Mouse (Mus musculus) forebrain, postnatal 0 days (tissue): ENCODE data around the gene Abi3bp. TPM values are rescaled to one million over a fixed set of nuclear protein-coding genes. Genes with fewer than 3 reads are reported as not detected.

Source experiments
- ATAC-seq: fragments of 200-750 bp; cut with Nextera tagmentation; 2 replicates; pipeline ENCODE4 v1.8.0; 2017; ENCODE audit warnings: mild to moderate bottlenecking, moderate library complexity
- DNase-seq: peaks from one replicate; pipeline ENCODE4 v3.0.0-alpha.2; 2015
- H3K27ac ChIP-seq: fragments of 300-500 bp; sonication (generic); 2 replicates; pipeline ENCODE4 v1.5.1; 2014; ENCODE audit warnings: low read depth, mild to moderate bottlenecking, antibody characterized with exemption, low read length, moderate library complexity, mixed read lengths
- H3K27me3 ChIP-seq: fragments of 300-500 bp; sonication (generic); 2 replicates; pipeline ENCODE4 v1.6.1; 2014; ENCODE audit warnings: mild to moderate bottlenecking, low read length, mixed read lengths; ENCODE audit not compliant: insufficient read depth
- H3K36me3 ChIP-seq: fragments of 300-500 bp; sonication (generic); 2 replicates; pipeline ENCODE4 v1.6.1; 2014; ENCODE audit warnings: mild to moderate bottlenecking, moderate library complexity; ENCODE audit not compliant: insufficient read depth
- H3K4me1 ChIP-seq: fragments of 300-500 bp; sonication (generic); 2 replicates; pipeline ENCODE4 v1.6.1; 2014; ENCODE audit warnings: antibody characterized with exemption; ENCODE audit not compliant: insufficient read depth
- H3K4me2 ChIP-seq: fragments of 300-500 bp; sonication (generic); 2 replicates; pipeline ENCODE4 v1.6.1; 2014; ENCODE audit warnings: low read depth, mild to moderate bottlenecking, moderate library complexity
- H3K4me3 ChIP-seq: fragments of 300-500 bp; sonication (generic); 2 replicates; pipeline ENCODE4 v1.5.1; 2014; ENCODE audit warnings: low read depth, low read length, mixed read lengths
- H3K9ac ChIP-seq: fragments of 300-500 bp; sonication (generic); 2 replicates; pipeline ENCODE4 v1.6.1; 2014; ENCODE audit warnings: mild to moderate bottlenecking
- H3K9me3 ChIP-seq: fragments of 300-500 bp; sonication (generic); 2 replicates; pipeline ENCODE4 v1.6.1; 2016; ENCODE audit warnings: low read length
- CTCF ChIP-seq: sonication (generic); IDR thresholded peaks from 2 replicates; pipeline ENCODE4 v1.5.1; 2016; ENCODE audit warnings: antibody characterized with exemption, control low read depth, low read depth
- WGBS: fragments of 180-500 bp; shearing (Covaris S2); extraction: QIAGEN DNeasy Blood & Tissue Kit; methylation state at CpG from one replicate; pipeline ENCODE4 v1.1.7; 2014; 5-methylcytosine and 5-hydroxymethylcytosine counted together
- polyA plus RNA-seq: library from polyadenylated mRNA; unstranded; fragments of >200 nt; fragmentation: Nextera tagmentation; extraction: Ambion mirVana; gene quantifications from 2 replicates; pipeline ENCODE4 v1.2.1, GENCODE M21; 2015
- total RNA-seq: library from RNA; depleted of rRNA; stranded (reverse); fragments of >200 nt; gene quantifications from 2 replicates; pipeline ENCODE4 v1.2.3, GENCODE M21; 2014

The Abi3bp gene
- total and polyA plus RNA-seq, 2 experiments from 2014 or later, result 0.64 to 1.2 TPM

DNA sequence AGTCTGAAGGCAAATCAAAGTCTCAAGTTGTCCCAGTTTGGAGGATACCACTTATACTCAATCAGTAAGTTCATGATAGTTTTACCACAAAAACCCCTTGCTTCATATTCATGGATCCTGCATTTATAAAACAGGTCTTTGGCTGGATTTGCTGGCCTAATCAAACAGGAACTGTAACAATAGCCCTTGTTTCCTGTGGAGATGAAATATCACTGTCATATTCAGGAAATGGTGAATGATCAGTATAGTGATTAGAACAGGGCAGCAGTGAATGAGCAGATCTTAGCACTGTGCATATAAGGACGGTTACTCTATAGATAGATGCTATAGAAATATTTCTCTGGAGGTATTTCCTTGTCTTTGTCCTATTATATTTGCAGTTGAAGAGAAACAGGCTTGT, 25.8 kb upstream of the Abi3bp start:
- Histone ChIP-seq H3K36me3 (no peaks in the 10 kb centered on the region), H3K9ac (no peak overlapping the region), H3K4me1 (no peaks in the 10 kb centered on the region), H3K4me2 (no peak overlapping the region), H3K9me3 (0 out of 2 replicates have a peak, but pooled peaks cover 6% of the 10 kb centered on the region), H3K27ac (no peak overlapping the region), H3K4me3 (no peak overlapping the region), H3K27me3 (no peaks in the 10 kb centered on the region)
- no peak for TF ChIP-seq CTCF
- WGBS, result 84% methylated on average over 1 of the region's 1 CpGs
- ATAC-seq (no peak), DNase-seq (no peak)

DNA sequence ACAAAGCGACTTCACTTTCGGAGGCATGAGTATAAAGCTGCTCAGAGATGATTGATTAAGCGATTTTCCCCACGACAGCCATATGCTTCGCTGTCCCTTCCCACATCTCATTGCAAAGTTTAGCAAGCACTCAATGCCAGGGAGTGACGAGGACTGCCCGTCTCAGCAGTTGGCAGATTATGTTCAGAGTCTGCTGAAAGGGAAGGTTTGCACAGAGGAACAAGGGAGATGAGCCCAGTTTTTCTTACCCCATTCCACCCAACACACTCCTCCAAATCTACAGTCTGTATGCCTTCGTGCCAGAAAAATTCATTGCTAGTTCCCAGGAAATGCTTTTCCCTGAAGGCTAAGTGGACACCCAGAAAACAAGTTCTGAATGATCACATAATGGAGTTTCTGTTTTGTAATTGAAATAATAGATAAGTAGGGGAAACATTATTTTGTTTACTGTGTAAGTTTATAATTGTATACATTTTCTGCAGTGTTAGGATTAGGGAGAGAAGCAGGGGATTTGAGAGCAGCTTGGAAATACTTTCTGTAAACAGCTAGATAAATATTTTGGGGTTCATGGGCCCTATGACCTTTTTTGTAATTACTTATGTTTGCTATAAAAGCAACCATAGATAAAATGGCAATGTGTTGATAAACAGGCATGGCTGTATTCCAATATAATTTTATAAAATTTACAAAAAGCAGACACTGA, 19.5 kb upstream of the Abi3bp start:
- Histone ChIP-seq H3K9me3 (no peaks in the 10 kb centered on the region), H3K9ac (no peak overlapping the region), H3K27me3 (no peaks in the 10 kb centered on the region), H3K27ac (no peak overlapping the region), H3K36me3 (no peaks in the 10 kb centered on the region), H3K4me2 (no peak overlapping the region), H3K4me3 (no peak overlapping the region), H3K4me1 (no peaks in the 10 kb centered on the region)
- DNase-seq (peak; percentile 16), ATAC-seq (peak; percentile 65; the same call in 1 of the 2 replicates)
- no peak for TF ChIP-seq CTCF
- WGBS, result 56% methylated on average over 8 of the region's 8 CpGs

DNA sequence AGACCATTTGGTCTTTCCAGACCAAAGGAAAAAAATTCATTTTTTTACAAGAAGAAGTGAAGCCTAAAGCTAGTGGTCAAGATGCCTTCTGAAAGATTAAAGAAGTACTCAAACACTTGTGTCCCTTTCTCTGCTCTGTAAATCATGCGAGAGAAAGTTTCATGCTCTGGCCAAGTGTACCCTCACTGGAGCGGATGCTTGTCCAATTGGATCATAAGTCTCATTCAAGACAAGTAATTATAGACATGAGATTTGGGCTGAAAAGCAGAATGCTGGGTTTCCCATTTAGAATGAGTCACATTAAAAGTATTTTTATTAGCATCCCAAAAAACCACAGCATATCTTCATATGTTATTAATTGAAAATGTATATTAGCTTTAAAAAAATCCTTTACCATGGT, 4.5 kb upstream of the Abi3bp start:
- no peak for TF ChIP-seq CTCF
- Histone ChIP-seq H3K27me3 (no peaks in the 10 kb centered on the region), H3K4me1 (no peaks in the 10 kb centered on the region), H3K27ac (no peak overlapping the region), H3K36me3 (no peaks in the 10 kb centered on the region), H3K9me3 (no peaks in the 10 kb centered on the region), H3K4me3 (no peak overlapping the region), H3K4me2 (no peak overlapping the region), H3K9ac (no peak overlapping the region)
- DNase-seq (no peak), ATAC-seq (no peak)
- WGBS, result 92% methylated on average over 2 of the region's 2 CpGs

DNA sequence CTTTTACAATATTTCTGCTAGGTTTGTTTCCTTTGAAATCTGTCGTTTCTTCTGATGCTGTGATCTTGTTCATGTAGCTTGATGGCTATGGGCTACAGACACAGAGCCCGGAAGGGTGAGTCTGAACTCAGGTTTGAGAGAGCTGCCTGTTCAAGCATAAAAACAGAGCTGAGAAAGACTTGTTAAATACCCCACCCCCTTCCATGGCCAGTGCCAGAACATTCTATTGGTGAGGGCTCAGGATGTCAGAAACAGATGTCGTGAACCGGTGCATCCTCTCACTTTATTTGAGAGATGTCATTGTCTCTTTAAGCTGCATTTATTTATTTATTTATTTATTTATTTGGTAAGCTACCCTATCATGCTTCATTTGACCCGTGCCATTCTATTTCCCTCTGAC, 2.0 kb upstream of the Abi3bp start:
- DNase-seq (no peak), ATAC-seq (no peak)
- TF ChIP-seq CTCF, result no peak
- Histone ChIP-seq H3K4me3 (no peak overlapping the region), H3K27ac (no peak overlapping the region), H3K9ac (no peak overlapping the region), H3K4me2 (no peak overlapping the region), H3K36me3 (no peaks in the 10 kb centered on the region), H3K27me3 (no peaks in the 10 kb centered on the region), H3K9me3 (no peaks in the 10 kb centered on the region), H3K4me1 (no peaks in the 10 kb centered on the region)
- WGBS, result 68% methylated on average over 5 of the region's 5 CpGs

DNA sequence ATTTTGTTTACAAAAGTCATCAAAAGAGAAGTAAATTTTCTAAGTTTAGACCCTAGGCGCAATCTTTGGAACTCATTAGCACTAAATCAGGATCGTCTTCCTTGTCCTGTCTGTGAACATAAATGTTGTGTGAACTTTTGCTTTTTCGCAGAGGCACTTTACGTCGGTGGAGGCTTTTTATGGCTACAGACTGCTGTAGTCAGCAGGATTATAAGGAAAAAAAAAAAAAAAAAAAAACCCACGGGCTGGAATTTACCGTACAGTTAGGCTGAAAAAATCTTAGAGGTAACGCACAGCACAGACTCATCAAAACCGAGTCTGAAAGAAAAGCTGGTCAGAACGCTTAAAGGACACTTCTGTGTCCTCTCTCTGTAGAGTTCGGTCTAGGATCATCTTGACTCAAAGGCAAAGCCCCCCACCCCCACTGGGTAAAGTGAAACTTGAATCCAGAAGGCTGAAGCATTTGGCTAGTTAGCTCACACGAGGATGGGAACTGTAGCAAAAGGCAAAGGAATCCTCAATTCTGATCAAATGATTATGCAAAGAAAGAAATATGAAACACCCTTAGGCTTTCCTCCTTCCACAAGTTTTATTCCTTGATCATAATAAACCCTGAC, 1.0 kb downstream of the Abi3bp start:
- Histone ChIP-seq H3K9me3 (no peaks in the 10 kb centered on the region), H3K4me3 (no peak overlapping the region), H3K4me1 (no peaks in the 10 kb centered on the region), H3K4me2 (no peak overlapping the region), H3K9ac (no peak overlapping the region), H3K27me3 (no peaks in the 10 kb centered on the region), H3K27ac (no peak overlapping the region), H3K36me3 (no peaks in the 10 kb centered on the region)
- no peak for TF ChIP-seq CTCF
- WGBS, result 45% methylated on average over 12 of the region's 12 CpGs
- DNase-seq (no peak), ATAC-seq (no peak)

DNA sequence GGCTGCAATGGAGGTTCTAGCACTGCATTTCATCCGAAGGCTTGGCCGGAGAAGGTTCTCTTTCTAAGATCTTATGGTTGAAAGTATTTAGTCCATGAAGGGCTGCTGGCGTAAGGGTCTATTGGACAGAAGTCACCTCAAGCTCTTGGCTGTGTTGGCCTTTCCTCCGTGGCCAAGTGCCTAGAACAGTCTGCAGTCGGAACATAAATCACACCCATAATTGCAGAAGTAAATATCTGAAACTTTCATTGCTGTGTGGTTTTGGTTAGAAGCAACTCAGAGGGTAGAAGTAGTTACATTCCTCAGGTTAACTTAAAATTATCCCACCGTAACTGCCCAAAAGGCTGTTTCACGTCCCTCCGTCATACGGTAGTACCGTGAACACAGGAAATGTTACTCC, 5.8 kb downstream of the Abi3bp start:
- H3K27me3 ChIP-seq, result no peaks in the 10 kb centered on the region
- DNase-seq, result no peak
- H3K9me3 ChIP-seq, result no peaks in the 10 kb centered on the region
- no peaks in the 10 kb centered on the region for H3K36me3 ChIP-seq
- no peaks in the 10 kb centered on the region; the same call in 1 of the 2 replicates for H3K4me1 ChIP-seq
- H3K9ac ChIP-seq, result no peak overlapping the region
- ATAC-seq, result no peak
- no peak overlapping the region for H3K4me3 ChIP-seq
- TF ChIP-seq CTCF, result no peak
- H3K27ac ChIP-seq, result no peak overlapping the region
- H3K4me2 ChIP-seq, result no peak overlapping the region
- WGBS, result 94% methylated on average over 10 of the region's 10 CpGs

DNA sequence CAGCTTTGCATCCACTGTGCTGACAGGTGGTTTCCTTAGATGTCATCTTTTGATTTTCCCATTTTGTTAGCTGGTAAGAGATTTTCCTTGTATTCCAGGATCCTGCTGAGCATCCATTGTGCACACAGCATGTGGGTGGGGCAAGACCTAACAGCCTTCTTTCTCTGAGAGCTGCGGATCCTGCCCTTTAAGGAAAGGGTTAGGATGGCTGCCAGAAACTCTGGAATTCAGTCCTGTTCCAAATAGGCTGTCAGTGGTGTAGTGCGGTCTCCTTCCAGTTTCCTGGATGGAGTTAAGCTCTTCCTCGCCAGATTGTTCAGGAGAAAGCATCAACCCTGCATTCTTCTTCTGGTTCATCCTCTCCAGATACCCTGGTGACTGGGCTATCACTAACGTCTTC, 8.8 kb downstream of the Abi3bp start:
- 14% methylated on average over 4 of the region's 4 CpGs for WGBS
- peak; percentile 4 for DNase-seq
- 0 out of 2 replicates have a peak, but pooled peaks have one; percentile 10 for ATAC-seq

More for the DNA sequence above, 8.8 kb downstream of the Abi3bp start:
- no peak overlapping the region for H3K9ac ChIP-seq
- no peaks in the 10 kb centered on the region; the same call in 1 of the 2 replicates for H3K4me1 ChIP-seq
- H3K4me2 ChIP-seq, result no peak overlapping the region
- H3K27me3 ChIP-seq, result no peaks in the 10 kb centered on the region
- no peak for TF ChIP-seq CTCF
- no peak overlapping the region for H3K27ac ChIP-seq
- H3K4me3 ChIP-seq, result no peak overlapping the region
- H3K36me3 ChIP-seq, result no peaks in the 10 kb centered on the region
- no peaks in the 10 kb centered on the region for H3K9me3 ChIP-seq
